Mouse (Mus musculus): ENCODE measurements around the gene Stk11ip. TPM values are rescaled to one million over a fixed set of nuclear protein-coding genes. Genes with fewer than 3 reads are reported as not detected.

The Stk11ip gene
- polyA plus RNA-seq, 1 experiment from 2014 or later = 16.1 TPM

DNA sequence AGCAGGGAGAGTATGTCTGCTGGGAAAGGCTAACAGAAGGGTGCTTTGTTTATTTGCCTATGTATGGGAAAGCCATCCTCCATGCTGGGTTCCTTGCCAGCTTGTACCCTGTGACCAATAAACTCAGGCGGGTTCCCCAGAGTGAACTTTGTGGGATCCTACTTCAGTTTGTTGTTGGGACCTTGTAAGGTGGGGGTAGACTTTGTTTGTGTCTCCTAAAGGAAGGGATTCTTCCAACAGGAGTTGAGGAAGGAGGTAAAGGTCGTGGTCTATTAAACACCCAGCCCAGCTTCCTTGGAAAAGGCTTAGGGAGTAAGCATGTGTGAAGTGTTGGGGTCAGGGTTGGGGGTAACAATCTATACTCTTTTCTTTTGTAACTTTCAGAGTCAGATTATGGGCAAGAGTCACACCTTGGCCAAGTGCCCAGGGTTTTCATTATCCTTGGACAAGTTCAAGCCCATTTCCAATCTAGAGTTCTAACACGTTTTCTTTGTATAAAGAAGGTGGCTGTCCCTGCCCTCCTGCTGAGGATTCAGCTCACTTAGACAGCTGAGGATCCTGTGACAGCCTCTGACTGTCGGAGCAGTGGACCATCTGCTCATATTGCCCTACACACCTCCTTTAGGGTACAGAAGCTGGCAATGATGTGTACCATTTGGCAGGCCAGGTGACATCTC lies 40.0 kb downstream of the Stk11ip start:
- H3K27me3 ChIP-seq (replicated peaks) = 0 out of 2 replicates have a peak, but pooled peaks cover 5% of the 10 kb centered on the region
- H3K4me3 ChIP-seq (replicated peaks) = no peak overlapping the region
- H3K9ac ChIP-seq = no peak overlapping the region
- no peaks in the 10 kb centered on the region for H3K9me3 ChIP-seq
- H3K27ac ChIP-seq = no peak overlapping the region
- ATAC-seq (ENCODE audit: insufficient read depth, low FRiP score, low read depth) = no peak
- 0 out of 2 replicates have a peak, but pooled peaks cover 6% of the 10 kb centered on the region for H3K36me3 ChIP-seq
- WGBS = 38% methylated on average over 4 of the region's 4 CpGs
- peaks cover 20% of the 10 kb centered on the region for H3K4me1 ChIP-seq
- no peak overlapping the region for H3K4me2 ChIP-seq

DNA sequence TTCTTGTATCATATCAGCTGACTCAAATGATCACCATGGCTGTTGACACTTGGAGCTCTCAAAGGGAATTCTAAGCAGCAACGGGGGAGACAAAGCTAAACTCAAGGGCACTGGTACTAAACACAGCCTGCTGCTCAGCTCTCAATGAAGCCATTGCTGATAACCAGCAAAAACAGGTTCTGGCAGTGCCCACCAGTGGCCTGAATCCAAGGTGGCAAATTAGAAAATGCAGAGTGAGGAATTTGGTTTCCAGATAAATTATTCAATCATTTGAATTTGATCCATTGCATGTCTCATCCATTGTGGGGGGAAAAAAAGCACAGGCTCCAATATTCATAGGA lies 40.5 kb downstream of the Stk11ip start:
- ATAC-seq (ENCODE audit: insufficient read depth, low FRiP score, low read depth) = no peak
- 57% methylated on average over 1 of the region's 1 CpGs for WGBS
- no peak overlapping the region for H3K4me2 ChIP-seq
- no peak overlapping the region for H3K4me3 ChIP-seq (replicated peaks)
- 0 out of 2 replicates have a peak, but pooled peaks cover 5% of the 10 kb centered on the region for H3K27me3 ChIP-seq (replicated peaks)
- 0 out of 2 replicates have a peak, but pooled peaks cover 5% of the 10 kb centered on the region for H3K36me3 ChIP-seq
- H3K9me3 ChIP-seq = no peaks in the 10 kb centered on the region
- no peak overlapping the region for H3K9ac ChIP-seq
- H3K27ac ChIP-seq = no peak overlapping the region
- H3K4me1 ChIP-seq = peaks cover 20% of the 10 kb centered on the region

DNA sequence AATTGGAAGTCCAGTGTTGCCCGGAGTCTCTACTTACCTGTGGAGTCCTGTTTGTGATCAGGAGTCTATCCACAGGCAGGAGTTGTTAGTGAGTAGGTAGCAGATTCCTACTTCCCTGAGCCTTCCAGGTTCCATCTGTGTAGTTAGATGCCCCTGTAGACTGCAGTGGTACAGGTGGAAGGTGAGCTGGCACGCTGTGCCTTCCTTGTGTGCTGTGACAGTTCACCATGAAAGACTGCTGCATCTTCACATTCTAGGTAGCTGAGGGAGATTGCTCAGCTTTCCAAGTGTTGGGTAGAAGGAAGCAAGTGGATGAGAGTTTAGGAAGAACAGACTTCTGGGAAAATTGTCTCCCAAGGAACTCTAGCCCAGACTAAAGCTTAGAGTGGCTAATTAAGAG lies 42.8 kb downstream of the Stk11ip start:
- Histone ChIP-seq H3K9ac (no peak overlapping the region), H3K27me3 (replicated peaks) (0 out of 2 replicates have a peak, but pooled peaks cover 5% of the 10 kb centered on the region), H3K27ac (no peak overlapping the region), H3K36me3 (no peaks in the 10 kb centered on the region), H3K4me3 (replicated peaks) (no peak overlapping the region), H3K9me3 (no peaks in the 10 kb centered on the region), H3K4me2 (no peak overlapping the region), H3K4me1 (peaks cover 15% of the 10 kb centered on the region)
- 90% methylated on average over 2 of the region's 2 CpGs for WGBS
- ATAC-seq (ENCODE audit: insufficient read depth, low FRiP score, low read depth) = no peak

DNA sequence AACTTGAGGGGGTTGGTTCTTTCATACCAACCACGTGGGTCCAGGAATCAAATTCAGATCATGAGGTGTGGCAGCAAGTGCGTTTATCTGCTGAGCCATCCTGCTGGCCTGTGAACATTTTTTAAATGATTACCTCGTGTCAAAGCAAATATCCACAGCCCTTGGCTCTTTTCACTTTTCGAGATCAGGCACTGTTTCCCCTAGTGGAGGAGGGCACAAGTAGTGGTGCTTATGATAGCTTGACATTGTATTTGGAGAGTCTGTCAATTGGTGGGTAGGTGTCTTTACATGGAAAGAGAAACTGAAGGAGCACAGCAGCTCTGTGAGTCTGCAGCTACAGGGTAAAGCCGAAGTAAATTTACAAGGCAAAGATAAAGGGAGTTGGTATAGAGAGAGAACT lies 43.6 kb downstream of the Stk11ip start:
- WGBS = 38% methylated on average over 5 of the region's 5 CpGs

DNA sequence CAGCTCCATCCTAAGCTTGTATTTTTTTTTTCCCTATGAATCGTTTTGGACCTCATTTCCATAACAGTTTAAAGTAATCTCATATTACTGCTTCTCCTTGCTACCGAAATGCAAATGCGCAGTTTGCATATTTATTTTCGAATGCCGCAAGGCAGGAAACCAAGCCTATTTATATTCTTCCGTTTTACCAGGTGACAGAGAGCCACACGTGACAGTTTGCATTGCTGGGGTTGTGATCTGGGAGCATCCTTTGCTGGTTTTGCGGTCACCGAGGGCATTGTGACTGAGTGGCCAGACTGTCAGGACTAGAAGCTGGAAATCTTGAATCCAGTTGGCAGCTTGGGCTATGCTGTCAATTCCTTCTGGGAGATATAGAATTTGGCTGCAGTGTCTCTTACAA lies 44.3 kb downstream of the Stk11ip start:
- ATAC-seq (ENCODE audit: insufficient read depth, low FRiP score, low read depth) = no peak
- Histone ChIP-seq H3K36me3 (no peaks in the 10 kb centered on the region), H3K9me3 (no peaks in the 10 kb centered on the region), H3K27ac (no peak overlapping the region), H3K4me1 (0 out of 2 replicates have a peak, but pooled peaks cover 6% of the 10 kb centered on the region), H3K27me3 (replicated peaks) (0 out of 2 replicates have a peak, but pooled peaks cover 5% of the 10 kb centered on the region), H3K9ac (no peak overlapping the region), H3K4me3 (replicated peaks) (no peak overlapping the region), H3K4me2 (no peak overlapping the region)
- 57% methylated on average over 9 of the region's 9 CpGs for WGBS

More for the DNA sequence above, 43.6 kb downstream of the Stk11ip start:
- Histone ChIP-seq H3K9ac (no peak overlapping the region), H3K9me3 (no peaks in the 10 kb centered on the region), H3K27ac (no peak overlapping the region), H3K36me3 (no peaks in the 10 kb centered on the region), H3K27me3 (replicated peaks) (0 out of 2 replicates have a peak, but pooled peaks cover 5% of the 10 kb centered on the region), H3K4me1 (0 out of 2 replicates have a peak, but pooled peaks cover 8% of the 10 kb centered on the region), H3K4me3 (replicated peaks) (no peak overlapping the region), H3K4me2 (no peak overlapping the region)
- no peak for ATAC-seq (ENCODE audit: insufficient read depth, low FRiP score, low read depth)

DNA sequence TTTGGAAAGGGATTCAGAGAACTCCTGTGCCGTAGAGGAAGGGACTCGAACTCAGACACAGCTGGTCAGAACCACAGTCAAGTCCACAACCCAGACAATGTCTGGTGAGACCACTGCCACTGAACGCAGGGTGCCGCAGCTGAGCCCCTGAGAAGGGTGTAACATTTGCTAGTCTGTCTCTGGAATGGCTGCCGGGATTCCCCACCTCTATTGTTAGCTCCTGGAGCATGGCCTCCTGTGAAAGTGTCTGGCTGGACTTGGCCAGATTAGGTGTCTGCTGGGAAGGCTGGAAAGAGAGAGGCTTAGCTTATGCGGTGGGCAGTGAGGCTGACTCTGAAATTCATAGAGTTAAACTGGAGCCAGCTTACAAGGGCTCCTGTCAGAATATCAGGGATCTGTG lies 49.1 kb downstream of the Stk11ip start:
- ATAC-seq (ENCODE audit: insufficient read depth, low FRiP score, low read depth) = no peak
- Histone ChIP-seq H3K9me3 (no peaks in the 10 kb centered on the region), H3K9ac (no peak overlapping the region), H3K4me3 (replicated peaks) (no peak overlapping the region), H3K4me1 (no peaks in the 10 kb centered on the region), H3K4me2 (no peak overlapping the region), H3K27me3 (replicated peaks) (no peaks in the 10 kb centered on the region), H3K27ac (no peak overlapping the region), H3K36me3 (no peaks in the 10 kb centered on the region)
- WGBS = 71% methylated on average over 6 of the region's 6 CpGs

DNA sequence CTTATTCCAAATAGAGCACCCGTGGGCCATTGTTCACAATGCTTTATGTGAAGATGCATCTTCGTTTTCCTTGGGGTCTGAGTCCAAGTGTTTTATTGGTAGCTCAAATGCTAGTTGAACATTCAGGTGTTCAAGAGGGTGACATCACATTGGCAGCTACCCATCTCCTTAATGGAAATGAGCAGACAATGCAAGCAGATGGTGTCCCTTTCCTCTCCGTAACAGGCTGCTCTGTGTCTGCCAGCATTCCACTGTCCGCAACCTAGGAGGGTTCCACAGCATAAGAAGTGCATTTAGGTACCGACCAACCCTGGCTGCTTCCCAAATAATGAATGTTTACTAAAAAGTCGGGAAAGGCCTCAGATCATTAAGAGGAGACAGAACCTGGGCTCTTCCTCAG lies 51.4 kb downstream of the Stk11ip start:
- ATAC-seq (ENCODE audit: insufficient read depth, low FRiP score, low read depth) = no peak
- Histone ChIP-seq H3K4me1 (no peaks in the 10 kb centered on the region), H3K36me3 (no peaks in the 10 kb centered on the region), H3K27ac (no peak overlapping the region), H3K4me3 (replicated peaks) (no peak overlapping the region), H3K4me2 (no peak overlapping the region), H3K27me3 (replicated peaks) (no peaks in the 10 kb centered on the region), H3K9me3 (no peaks in the 10 kb centered on the region), H3K9ac (no peak overlapping the region)
- 69% methylated on average over 6 of the region's 6 CpGs for WGBS

DNA sequence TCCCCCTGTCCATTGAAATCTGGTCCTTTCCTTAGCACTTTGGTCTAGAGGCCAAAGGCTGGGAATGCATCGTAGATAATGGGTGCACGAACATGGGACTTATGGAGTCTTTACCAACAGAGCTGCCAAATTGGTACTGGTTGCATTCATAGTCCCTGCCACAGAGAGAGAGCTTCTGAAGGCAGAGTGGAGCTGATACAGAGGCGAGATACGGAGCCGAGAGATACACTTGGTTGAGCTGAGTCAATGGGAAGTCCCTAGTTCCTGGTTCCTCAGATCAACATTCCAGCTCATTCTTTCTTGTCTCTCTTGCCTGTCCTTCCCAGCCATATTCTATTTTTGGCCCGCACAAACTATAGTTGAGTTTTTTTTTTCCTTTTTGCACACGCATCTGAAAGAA lies 52.4 kb downstream of the Stk11ip start:
- Histone ChIP-seq H3K9ac (no peak overlapping the region), H3K27me3 (replicated peaks) (no peaks in the 10 kb centered on the region), H3K4me1 (no peaks in the 10 kb centered on the region), H3K36me3 (no peaks in the 10 kb centered on the region), H3K27ac (no peak overlapping the region), H3K4me3 (replicated peaks) (no peak overlapping the region), H3K9me3 (no peaks in the 10 kb centered on the region), H3K4me2 (no peak overlapping the region)
- 80% methylated on average over 7 of the region's 7 CpGs for WGBS
- ATAC-seq (ENCODE audit: insufficient read depth, low FRiP score, low read depth) = no peak

DNA sequence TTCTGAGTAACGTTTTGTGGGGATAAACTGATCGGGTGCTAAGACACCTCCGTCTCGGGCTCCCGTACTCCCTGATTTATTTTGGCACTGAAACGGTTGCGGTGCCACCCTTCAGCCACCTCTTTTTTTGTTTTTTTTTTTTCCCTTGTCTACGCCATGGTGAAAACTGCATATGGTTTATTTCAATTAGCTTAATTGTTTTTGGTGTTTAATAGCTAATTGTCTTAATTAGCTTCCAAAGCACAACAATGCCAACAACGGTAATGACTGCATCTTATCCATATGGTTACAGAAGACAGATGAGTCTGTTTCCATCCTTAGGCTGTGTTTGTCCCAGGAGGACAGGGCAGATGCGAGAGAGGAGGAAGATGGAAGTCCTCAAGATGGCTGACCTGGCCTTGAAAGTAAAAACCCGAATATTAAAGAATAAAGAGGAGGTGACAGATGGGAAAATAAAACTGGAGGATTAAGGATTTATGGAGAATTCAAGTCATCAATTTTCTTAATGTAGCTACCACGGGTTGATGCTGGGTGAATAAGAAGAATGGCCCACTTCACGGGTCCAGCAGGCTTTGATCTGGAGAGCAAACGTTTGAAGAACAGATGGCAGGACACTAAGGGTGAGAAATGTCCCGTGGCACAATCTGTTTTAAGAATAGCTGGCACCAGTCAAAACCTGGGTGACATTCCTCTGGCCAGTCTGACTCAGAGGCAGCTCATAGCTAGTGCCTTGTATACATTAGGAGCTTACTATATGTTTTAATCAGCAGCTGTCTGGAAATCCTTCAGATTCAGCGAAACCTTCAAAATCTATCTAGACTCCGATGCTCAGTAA lies 53.4 kb downstream of the Stk11ip start:
- no peak overlapping the region for H3K4me3 ChIP-seq (replicated peaks)
- H3K27me3 ChIP-seq (replicated peaks) = no peaks in the 10 kb centered on the region
- H3K9me3 ChIP-seq = no peaks in the 10 kb centered on the region
- no peak overlapping the region for H3K27ac ChIP-seq
- ATAC-seq (ENCODE audit: insufficient read depth, low FRiP score, low read depth) = no peak
- H3K4me2 ChIP-seq = no peak overlapping the region
- H3K9ac ChIP-seq = no peak overlapping the region
- no peaks in the 10 kb centered on the region for H3K36me3 ChIP-seq
- H3K4me1 ChIP-seq = no peaks in the 10 kb centered on the region
- WGBS = 63% methylated on average over 17 of the region's 17 CpGs

DNA sequence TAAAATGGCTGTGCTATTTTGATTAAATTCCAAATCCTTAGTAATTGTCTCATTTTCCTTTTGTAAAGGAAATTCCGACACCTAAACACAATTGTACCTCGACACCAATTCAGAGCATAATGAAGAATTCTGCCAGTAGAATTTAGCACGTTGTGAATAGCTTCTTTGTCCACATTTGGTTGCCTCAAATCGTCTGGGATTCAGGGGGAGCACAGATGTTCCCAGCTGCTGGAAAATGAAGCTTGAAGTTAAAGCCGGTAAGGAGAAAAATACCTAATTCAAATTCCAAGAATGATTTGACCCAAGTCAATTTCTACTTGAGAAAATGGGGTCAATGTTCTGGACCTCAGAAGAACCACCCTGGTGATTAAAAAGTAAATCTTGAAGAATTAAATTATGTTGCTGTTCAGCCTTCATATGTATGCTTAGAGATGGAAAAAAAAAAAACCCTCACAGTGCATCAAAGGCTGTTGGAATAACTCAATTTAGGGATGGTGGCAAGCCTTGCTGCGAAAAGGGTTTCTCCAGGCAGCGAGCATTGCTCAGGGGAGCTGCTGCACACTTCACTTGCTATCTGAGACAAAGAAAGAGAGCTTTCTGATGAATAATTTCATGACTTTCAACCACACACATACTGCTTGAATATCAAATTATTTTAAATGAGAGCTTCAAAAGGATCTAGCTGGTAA lies 60.8 kb downstream of the Stk11ip start:
- no peaks in the 10 kb centered on the region for H3K36me3 ChIP-seq
- H3K9me3 ChIP-seq = no peaks in the 10 kb centered on the region
- no peak overlapping the region for H3K9ac ChIP-seq
- H3K27ac ChIP-seq = no peak overlapping the region
- 41% methylated on average over 7 of the region's 7 CpGs for WGBS
- no peak overlapping the region for H3K4me2 ChIP-seq
- no peaks in the 10 kb centered on the region for H3K27me3 ChIP-seq (replicated peaks)
- H3K4me3 ChIP-seq (replicated peaks) = no peak overlapping the region
- H3K4me1 ChIP-seq = no peaks in the 10 kb centered on the region
- no peak for ATAC-seq (ENCODE audit: insufficient read depth, low FRiP score, low read depth)

DNA sequence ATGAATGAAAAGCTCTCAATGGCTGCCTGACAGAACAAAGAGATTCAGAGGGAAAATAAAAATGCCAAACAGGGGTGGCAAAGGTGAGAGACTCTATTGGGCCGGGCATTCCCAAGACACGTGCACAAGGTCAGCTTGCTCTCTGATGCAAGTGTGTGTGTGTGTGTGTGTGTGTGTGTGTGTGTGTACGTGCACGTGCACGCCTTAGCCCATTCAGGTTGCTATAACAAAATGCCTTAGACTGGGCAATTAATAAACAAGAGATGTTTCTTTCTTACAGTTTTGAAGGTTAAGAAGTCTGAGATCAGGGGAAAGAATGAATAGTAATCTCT lies 61.3 kb downstream of the Stk11ip start:
- Histone ChIP-seq H3K4me1 (no peaks in the 10 kb centered on the region), H3K9ac (no peak overlapping the region), H3K27ac (no peak overlapping the region), H3K4me2 (no peak overlapping the region), H3K27me3 (replicated peaks) (no peaks in the 10 kb centered on the region), H3K9me3 (no peaks in the 10 kb centered on the region), H3K4me3 (replicated peaks) (no peak overlapping the region), H3K36me3 (no peaks in the 10 kb centered on the region)
- ATAC-seq (ENCODE audit: insufficient read depth, low FRiP score, low read depth) = no peak
- WGBS = 79% methylated on average over 5 of the region's 5 CpGs

DNA sequence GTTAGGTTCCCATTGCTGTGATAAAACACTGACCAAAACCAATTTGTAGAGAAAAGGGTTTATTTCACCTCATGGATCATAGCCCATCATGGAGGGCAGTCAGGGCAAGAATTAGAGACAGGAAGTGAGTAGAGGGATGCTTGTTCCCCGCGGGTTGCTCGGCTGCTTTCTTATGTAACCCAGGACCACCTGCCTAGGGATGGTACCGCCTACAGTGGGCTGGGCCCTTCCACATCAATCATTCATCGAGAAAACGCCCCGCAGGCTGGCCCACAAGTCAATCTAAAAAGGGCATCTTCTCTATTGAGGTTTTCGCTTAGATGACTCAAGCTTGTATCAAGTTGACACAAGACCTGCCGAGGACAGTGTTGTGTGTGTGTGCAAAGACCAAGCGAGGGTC lies 61.7 kb downstream of the Stk11ip start:
- Histone ChIP-seq H3K9me3 (no peaks in the 10 kb centered on the region), H3K27me3 (replicated peaks) (no peaks in the 10 kb centered on the region), H3K4me2 (no peak overlapping the region), H3K36me3 (no peaks in the 10 kb centered on the region), H3K4me3 (replicated peaks) (no peak overlapping the region), H3K9ac (no peak overlapping the region), H3K27ac (no peak overlapping the region), H3K4me1 (no peaks in the 10 kb centered on the region; the same call in 1 of the 2 replicates)
- no peak for ATAC-seq (ENCODE audit: insufficient read depth, low FRiP score, low read depth)
- WGBS = 72% methylated on average over 10 of the region's 10 CpGs

Data from stomach, embryonic 15.5 days (tissue).